Mouse (Mus musculus) limb, embryonic 10.5 days (tissue): ENCODE measurements around the gene Cgnl1. TPM values are rescaled to one million over a fixed set of nuclear protein-coding genes. Genes with fewer than 3 reads are reported as not detected.

Experiments
- DNase-seq: peaks from one replicate; pipeline ENCODE4 v3.0.0-alpha.2; 2017; ENCODE audit warnings: low spot score
- H3K27ac ChIP-seq: fragments of 300-500 bp; sonication (generic); 2 replicates; pipeline ENCODE4 v1.5.1; 2016; ENCODE audit warnings: mild to moderate bottlenecking
- H3K27me3 ChIP-seq: fragments of 300-500 bp; sonication (generic); 2 replicates; pipeline ENCODE4 v1.6.1; 2016; ENCODE audit warnings: low read depth, mild to moderate bottlenecking; ENCODE audit not compliant: poor library complexity, severe bottlenecking
- H3K36me3 ChIP-seq: fragments of 300-500 bp; sonication (generic); 2 replicates; pipeline ENCODE4 v1.6.1; 2016; ENCODE audit warnings: mild to moderate bottlenecking, moderate library complexity
- H3K4me1 ChIP-seq: fragments of 300-500 bp; sonication (generic); 2 replicates; pipeline ENCODE4 v1.6.1; 2016
- H3K4me3 ChIP-seq: fragments of 300-500 bp; sonication (generic); 2 replicates; pipeline ENCODE4 v1.5.1; 2016; ENCODE audit warnings: mild to moderate bottlenecking, moderate library complexity
- H3K9me3 ChIP-seq: fragments of 300-500 bp; sonication (generic); replicated peaks from 2 replicates; pipeline ENCODE4 v1.6.1; 2016; ENCODE audit warnings: mild to moderate bottlenecking
- WGBS: fragments of 180-500 bp; shearing (Covaris S2); methylation state at CpG from one replicate; pipeline ENCODE4 v1.1.7; 2016; 5-methylcytosine and 5-hydroxymethylcytosine counted together
- polyA plus RNA-seq: library from polyadenylated mRNA; unstranded; fragments of >200 nt; fragmentation: Nextera tagmentation; extraction: Ambion mirVana; gene quantifications from 2 replicates; pipeline ENCODE4 v1.2.1, GENCODE M21; 2016

Cgnl1 gene
- polyA plus RNA-seq, 1 experiment from 2014 or later, result 7.4 TPM

- Histone ChIP-seq H3K27ac (no peak overlapping the region), H3K4me1 (peaks cover 32% of the 10 kb centered on the region), H3K27me3 (no peaks in the 10 kb centered on the region), H3K36me3 (no peaks in the 10 kb centered on the region), H3K4me3 (no peak overlapping the region), H3K9me3 (no peaks in the 10 kb centered on the region)
- no peak for DNase-seq
- 51% methylated on average over 7 of the region's 7 CpGs for whole genome bisulfite sequencing
These were observed 31.9 kb upstream of the Cgnl1 start for GRCm38 (mm10) chr9:71803281-71803680.

DNA sequence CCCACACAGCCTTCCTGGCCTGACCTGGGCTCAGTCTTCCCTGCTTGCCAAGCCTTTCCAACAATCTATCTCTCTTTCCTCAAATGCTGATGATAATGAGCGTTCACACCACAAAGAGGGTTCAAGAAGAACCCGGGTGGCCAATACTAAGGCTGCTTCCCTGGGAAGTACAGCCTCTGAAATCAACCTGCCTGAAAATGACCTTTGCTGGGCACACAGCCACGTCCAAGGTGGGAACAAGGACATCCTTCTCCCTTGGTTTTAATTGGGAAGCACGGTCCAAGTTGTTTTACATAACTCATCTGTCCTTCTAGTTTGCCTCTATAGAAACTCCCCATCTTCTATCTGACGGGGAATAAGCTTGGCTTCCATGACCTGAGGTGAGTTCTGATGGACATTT, 28.2 kb upstream of the Cgnl1 start:
- Histone ChIP-seq H3K4me1 (peaks cover 16% of the 10 kb centered on the region; the same call in 1 of the 2 replicates), H3K27me3 (no peaks in the 10 kb centered on the region), H3K9me3 (no peaks in the 10 kb centered on the region), H3K27ac (no peak overlapping the region), H3K4me3 (no peak overlapping the region), H3K36me3 (no peaks in the 10 kb centered on the region)
- WGBS, result 88% methylated on average over 5 of the region's 5 CpGs
- DNase-seq, result no peak

- H3K4me1 ChIP-seq, result peaks cover 5% of the 10 kb centered on the region; the same call in 1 of the 2 replicates
- WGBS, result 80% methylated on average over 5 of the region's 5 CpGs
- H3K9me3 ChIP-seq, result no peaks in the 10 kb centered on the region
- H3K27ac ChIP-seq, result no peak overlapping the region
- no peak for DNase-seq
- H3K4me3 ChIP-seq, result no peak overlapping the region
- no peaks in the 10 kb centered on the region for H3K27me3 ChIP-seq
- no peaks in the 10 kb centered on the region for H3K36me3 ChIP-seq
These were observed 26.8 kb upstream of the Cgnl1 start for GRCm38 (mm10) chr9:71798176-71798575.

DNA sequence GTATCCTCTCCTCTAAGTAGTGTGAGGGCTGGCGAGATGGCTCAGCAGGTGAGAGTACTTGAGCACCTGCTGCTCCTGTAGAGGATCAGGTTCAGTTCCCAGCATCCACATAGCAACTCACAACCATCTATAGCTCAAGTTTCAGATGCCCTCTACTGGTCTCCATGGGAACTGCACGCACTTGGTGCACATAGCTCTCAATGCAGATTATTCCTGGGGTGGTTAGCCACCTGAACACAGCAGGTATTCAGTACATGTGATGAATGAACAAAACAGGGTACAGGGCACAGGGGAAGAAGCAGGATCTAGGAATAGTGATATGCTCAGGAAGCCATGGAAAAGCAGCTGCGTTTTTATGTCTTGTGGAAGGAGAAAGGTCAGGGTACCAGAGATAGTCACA, 6.0 kb upstream of the Cgnl1 start:
- no peaks in the 10 kb centered on the region for H3K36me3 ChIP-seq
- WGBS, result 90% methylated on average over 3 of the region's 3 CpGs
- no peaks in the 10 kb centered on the region for H3K4me1 ChIP-seq
- no peak overlapping the region for H3K4me3 ChIP-seq
- no peak for DNase-seq
- no peak overlapping the region for H3K27ac ChIP-seq
- H3K27me3 ChIP-seq, result no peaks in the 10 kb centered on the region
- H3K9me3 ChIP-seq, result no peaks in the 10 kb centered on the region; the same call in 1 of the 2 replicates

GRCm38 (mm10) chr9:71776337-71776736, 4.9 kb upstream of the Cgnl1 start:
- no peak overlapping the region for H3K4me3 ChIP-seq
- WGBS, result 91% methylated on average over 3 of the region's 3 CpGs
- no peak overlapping the region for H3K27ac ChIP-seq
- H3K27me3 ChIP-seq, result no peaks in the 10 kb centered on the region
- no peak for DNase-seq
- no peaks in the 10 kb centered on the region for H3K36me3 ChIP-seq
- H3K9me3 ChIP-seq, result no peaks in the 10 kb centered on the region; the same call in 1 of the 2 replicates
- H3K4me1 ChIP-seq, result peaks cover 5% of the 10 kb centered on the region

DNA sequence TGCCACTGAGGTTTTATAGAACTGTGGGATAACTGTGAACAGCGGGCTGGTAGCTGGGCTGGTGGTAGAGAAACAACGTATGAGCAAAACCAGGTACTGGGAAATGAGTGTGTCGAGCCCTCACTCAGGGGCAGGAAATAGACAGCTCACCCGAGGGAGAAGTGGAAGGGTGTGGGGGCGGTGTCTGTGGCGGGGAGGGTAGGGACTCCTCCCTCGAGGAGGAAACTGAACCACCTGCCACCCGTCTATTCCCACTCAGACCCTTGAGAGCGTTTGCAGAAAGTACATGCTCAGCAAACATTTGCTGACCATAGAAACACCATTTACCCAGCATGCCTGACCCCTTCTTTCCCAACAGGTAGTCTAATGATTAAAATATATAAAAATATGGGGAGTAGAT, 2.2 kb upstream of the Cgnl1 start:
- DNase-seq, result no peak
- Histone ChIP-seq H3K36me3 (no peaks in the 10 kb centered on the region), H3K4me1 (peaks cover 27% of the 10 kb centered on the region), H3K27me3 (peaks cover 23% of the 10 kb centered on the region), H3K9me3 (no peaks in the 10 kb centered on the region; the same call in 1 of the 2 replicates), H3K4me3 (no peak overlapping the region), H3K27ac (no peak overlapping the region)
- 87% methylated on average over 9 of the region's 9 CpGs for WGBS

DNA sequence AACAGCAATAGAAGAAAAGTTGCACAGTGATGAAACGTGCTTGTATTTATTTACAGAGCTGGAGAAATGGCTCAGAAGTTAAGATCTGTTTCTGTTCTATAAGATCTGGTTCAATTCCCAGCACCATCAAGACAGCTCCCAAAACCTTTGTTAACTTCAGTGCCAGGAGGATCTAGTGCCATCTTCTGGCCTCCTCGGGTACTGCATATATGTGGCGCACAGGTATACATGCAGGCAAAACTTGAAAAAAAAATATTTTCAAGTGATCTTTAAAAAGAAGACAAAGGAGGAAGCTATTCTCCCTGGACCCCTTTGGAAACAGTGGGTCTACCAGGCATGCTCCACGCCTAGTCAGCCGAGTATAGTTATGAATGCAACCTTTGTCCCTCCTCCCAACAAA, 936 bp upstream of the Cgnl1 start:
- Histone ChIP-seq H3K27me3 (peaks cover 27% of the 10 kb centered on the region), H3K4me1 (peaks cover 27% of the 10 kb centered on the region), H3K4me3 (no peak overlapping the region), H3K36me3 (no peaks in the 10 kb centered on the region), H3K27ac (no peak overlapping the region), H3K9me3 (no peaks in the 10 kb centered on the region; the same call in 1 of the 2 replicates)
- peak; percentile 67 for DNase-seq
- 74% methylated on average over 5 of the region's 5 CpGs for WGBS

DNA sequence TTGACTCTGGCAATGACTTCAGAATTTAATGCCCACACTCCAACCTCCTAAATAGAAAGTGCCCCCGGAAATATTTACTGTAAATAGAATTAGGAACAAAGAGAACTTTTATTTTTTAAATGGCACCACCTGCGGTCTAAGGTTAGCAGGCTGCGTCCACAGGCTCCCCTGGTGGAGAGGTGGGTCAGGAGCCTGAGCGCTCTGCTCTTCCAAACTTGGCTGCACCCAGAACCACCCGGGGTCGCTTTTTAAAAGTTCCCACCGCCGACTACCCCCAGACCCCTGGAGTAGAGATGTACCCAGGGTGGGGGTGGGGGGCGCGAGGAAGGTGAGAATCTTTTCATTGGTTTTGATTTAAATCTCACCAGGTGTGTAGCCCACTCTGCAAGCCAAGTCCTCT, 918 bp downstream of the Cgnl1 start:
- DNase-seq, result no peak
- Histone ChIP-seq H3K27ac (no peak overlapping the region), H3K4me3 (peak overlapping the region; percentile 74), H3K36me3 (no peaks in the 10 kb centered on the region), H3K9me3 (no peaks in the 10 kb centered on the region), H3K27me3 (peaks cover 27% of the 10 kb centered on the region), H3K4me1 (peaks cover 36% of the 10 kb centered on the region)
- 2% methylated on average over 10 of the region's 10 CpGs for WGBS

DNA sequence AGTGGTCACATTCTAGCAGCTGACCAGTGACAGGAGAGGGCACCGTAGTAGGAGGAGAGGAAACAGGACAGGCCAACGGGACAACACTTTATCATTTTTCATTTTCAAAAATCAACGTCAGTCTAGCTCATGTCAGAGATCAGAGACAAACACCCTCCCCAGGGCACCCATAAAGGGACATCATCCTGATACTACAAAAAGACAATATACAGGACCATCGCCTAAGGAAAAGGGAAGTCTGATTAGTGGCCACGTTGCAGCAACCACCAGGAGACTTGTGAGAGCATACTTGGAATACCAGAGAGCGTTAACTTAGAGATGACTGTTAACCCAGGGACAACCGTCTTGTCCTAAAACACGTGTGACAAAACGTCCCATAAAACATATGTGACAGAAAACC, 1.7 kb downstream of the Cgnl1 start:
- peaks cover 27% of the 10 kb centered on the region for H3K27me3 ChIP-seq
- H3K4me1 ChIP-seq, result peaks cover 40% of the 10 kb centered on the region
- DNase-seq, result no peak
- no peaks in the 10 kb centered on the region for H3K9me3 ChIP-seq
- no peaks in the 10 kb centered on the region for H3K36me3 ChIP-seq
- no peak overlapping the region for H3K27ac ChIP-seq
- H3K4me3 ChIP-seq, result peak overlapping the region; percentile 74; the same call in 1 of the 2 replicates
- 32% methylated on average over 9 of the region's 9 CpGs for whole genome bisulfite sequencing

GRCm38 (mm10) chr9:71768119-71768518, 3.3 kb downstream of the Cgnl1 start:
- WGBS, result 89% methylated on average over 1 of the region's 1 CpGs
- Histone ChIP-seq H3K27me3 (peaks cover 27% of the 10 kb centered on the region), H3K36me3 (no peaks in the 10 kb centered on the region), H3K27ac (no peak overlapping the region), H3K4me3 (no peak overlapping the region), H3K9me3 (no peaks in the 10 kb centered on the region), H3K4me1 (peaks cover 55% of the 10 kb centered on the region)
- no peak for DNase-seq

GRCm38 (mm10) chr9:71766902-71767301, 4.5 kb downstream of the Cgnl1 start:
- Histone ChIP-seq H3K4me3 (no peak overlapping the region), H3K27me3 (peaks cover 27% of the 10 kb centered on the region), H3K36me3 (no peaks in the 10 kb centered on the region), H3K9me3 (no peaks in the 10 kb centered on the region), H3K27ac (no peak overlapping the region), H3K4me1 (peaks cover 61% of the 10 kb centered on the region)
- no peak for DNase-seq
- WGBS, result 77% methylated on average over 2 of the region's 2 CpGs

DNA sequence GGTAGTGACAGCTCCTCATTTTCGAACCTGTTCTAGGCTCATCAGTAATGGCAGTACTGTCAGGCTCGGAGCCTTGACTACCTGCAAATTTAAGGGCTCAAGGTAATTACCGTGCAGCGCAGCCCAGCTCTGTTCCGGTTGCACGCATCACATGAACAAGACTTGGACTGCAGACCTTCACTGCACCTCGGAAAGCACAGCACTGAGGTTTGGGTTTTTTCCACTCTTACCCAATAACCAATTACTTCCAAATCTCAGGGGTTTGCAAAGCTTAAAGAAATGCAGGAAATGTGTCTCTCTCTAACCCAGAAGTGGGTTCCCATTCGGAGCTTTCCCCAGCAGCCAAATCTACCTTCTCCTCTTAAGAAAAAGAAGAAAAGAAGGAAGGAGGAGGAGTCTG, 5.1 kb downstream of the Cgnl1 start:
- no peak for DNase-seq
- peaks cover 57% of the 10 kb centered on the region for H3K4me1 ChIP-seq
- no peak overlapping the region for H3K4me3 ChIP-seq
- H3K27ac ChIP-seq, result no peak overlapping the region
- WGBS, result 85% methylated on average over 8 of the region's 8 CpGs
- H3K27me3 ChIP-seq, result peaks cover 27% of the 10 kb centered on the region
- H3K36me3 ChIP-seq, result no peaks in the 10 kb centered on the region
- no peaks in the 10 kb centered on the region for H3K9me3 ChIP-seq

DNA sequence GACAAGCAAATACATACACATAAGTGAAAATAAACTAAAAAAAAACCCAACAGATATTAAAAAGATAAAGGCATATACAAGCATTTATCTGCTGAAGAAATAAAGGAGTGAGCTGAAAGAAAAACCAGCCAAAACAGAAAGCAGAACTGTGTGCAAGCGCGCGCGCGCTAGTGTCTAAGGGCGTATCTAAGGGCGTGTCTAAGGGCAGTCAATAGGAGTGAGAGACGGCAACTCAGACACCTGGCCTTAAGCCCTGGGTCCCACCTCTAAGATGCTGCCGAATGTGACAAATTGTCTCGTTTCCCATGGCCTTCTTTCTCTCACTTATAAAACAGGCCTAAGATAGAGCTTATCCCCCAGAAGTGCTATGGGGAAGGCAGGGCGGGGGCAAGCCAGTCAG, 6.9 kb downstream of the Cgnl1 start:
- Histone ChIP-seq H3K27me3 (peaks cover 13% of the 10 kb centered on the region), H3K4me3 (no peak overlapping the region), H3K27ac (no peak overlapping the region), H3K36me3 (no peaks in the 10 kb centered on the region), H3K4me1 (peaks cover 57% of the 10 kb centered on the region), H3K9me3 (no peaks in the 10 kb centered on the region)
- 54% methylated on average over 11 of the region's 11 CpGs for WGBS
- DNase-seq, result no peak

- Histone ChIP-seq H3K27me3 (peaks cover under 1% of the 10 kb centered on the region), H3K4me1 (peaks cover 64% of the 10 kb centered on the region), H3K9me3 (no peaks in the 10 kb centered on the region), H3K27ac (no peak overlapping the region), H3K36me3 (no peaks in the 10 kb centered on the region), H3K4me3 (no peak overlapping the region)
- no peak for DNase-seq
- WGBS, result 11% methylated on average over 1 of the region's 1 CpGs
These were observed 8.1 kb downstream of the Cgnl1 start for GRCm38 (mm10) chr9:71763273-71763672.
